12 mouse cellular contexts compared by ENCODE assay signal in genomic region chr4:46736910-46737511, GRCm38 (mm10).
DNase-seq lines count a peak whose midpoint lies in the region; ATAC-seq and TF ChIP-seq lines count a peak whose summit lies in the region.
"Had no signal": no experiment of that assay in that cellular context is flagged by ENCODE, and none has a peak within 500 bp of the region (broad histone marks: within the 10 kb centered on the region; RNA-seq: fewer than 3 reads in every experiment).

No protein-coding gene starts in this region.

- no peak for ATAC-seq in neural tube, embryonic 15.5 days (ENCODE audit: low FRiP score)
- no peak for ATAC-seq in liver, embryonic 11.5 days (replicated peaks; ENCODE audit: low FRiP score)

- H3K9me3 ChIP-seq in neural tube, embryonic 15.5 days (replicated peaks) = no peaks in the 10 kb centered on the region
- H3K9me3 ChIP-seq in liver, embryonic 11.5 days (ENCODE audit: control insufficient read depth, low read length) = no peaks in the 10 kb centered on the region
- H3K9me3 ChIP-seq: limb, embryonic 12.5 days had no signal

- no peak overlapping the region for H3K9ac ChIP-seq in neural tube, embryonic 15.5 days (replicated peaks)
- H3K9ac ChIP-seq in liver, embryonic 11.5 days (ENCODE audit: low read depth, low read length) = no peak overlapping the region
- H3K9ac ChIP-seq: limb, embryonic 12.5 days; lung, embryonic 14.5 days had no signal

- DNase-seq in right cerebral cortex, adult 18-20 months = peak; percentile 41
- DNase-seq in right cerebral cortex, postnatal 4 days = no peak
- DNase-seq in cerebellum, adult 11 months = peak; percentile 47
- no peak for DNase-seq in lung, postnatal 10 days
- DNase-seq in liver, embryonic 11.5 days (ENCODE audit: low spot score) = no peak
- DNase-seq: gastrocnemius, postnatal 14 days; kidney, adult 8-10 months; lung, embryonic 14.5 days; thymus, postnatal 36 days had no signal

- H3K4me2 ChIP-seq in neural tube, embryonic 15.5 days = no peak overlapping the region
- no peak overlapping the region for H3K4me2 ChIP-seq in liver, embryonic 11.5 days
- H3K4me2 ChIP-seq: limb, embryonic 12.5 days; lung, embryonic 14.5 days had no signal

- peaks cover 11% of the 10 kb centered on the region; the same call in 1 of the 2 replicates for H3K36me3 ChIP-seq in neural tube, embryonic 15.5 days
- no peaks in the 10 kb centered on the region for H3K36me3 ChIP-seq in liver, embryonic 11.5 days (ENCODE audit: control insufficient read depth, insufficient read depth, low read length)
- H3K36me3 ChIP-seq: limb, embryonic 12.5 days had no signal

- no peak overlapping the region for H3K4me3 ChIP-seq in cortical plate, adult 2 months (ENCODE audit: insufficient read depth, low read length)
- H3K4me3 ChIP-seq in neural tube, embryonic 15.5 days (replicated peaks) = no peak overlapping the region
- no peak overlapping the region for H3K4me3 ChIP-seq in liver, embryonic 11.5 days (ENCODE audit: low read depth, low read length)
- H3K4me3 ChIP-seq: limb, embryonic 12.5 days had no signal

- no peak for TF ChIP-seq CTCF in cortical plate, adult 2 months (IDR thresholded peaks at IDR 0.05; ENCODE audit: extremely low read depth, insufficient read depth, low read length)

- peaks cover 10% of the 10 kb centered on the region; the same call in 1 of the 2 replicates for H3K27me3 ChIP-seq in neural tube, embryonic 15.5 days (replicated peaks)
- no peaks in the 10 kb centered on the region for H3K27me3 ChIP-seq in liver, embryonic 11.5 days (replicated peaks; ENCODE audit: control insufficient read depth, insufficient read depth, low read length)

- WGBS in neural tube, embryonic 15.5 days = 34% methylated on average over 9 of the region's 9 CpGs
- WGBS in liver, embryonic 11.5 days = 37% methylated on average over 9 of the region's 9 CpGs

- 0 out of 2 replicates have a peak overlapping the region, but pooled peaks have one; percentile 4 for H3K27ac ChIP-seq in cortical plate, adult 2 months (ENCODE audit: insufficient read depth, low read length)
- 0 out of 2 replicates have a peak overlapping the region, but pooled peaks have one; percentile 37 for H3K27ac ChIP-seq in neural tube, embryonic 15.5 days (replicated peaks)
- H3K27ac ChIP-seq in liver, embryonic 11.5 days (ENCODE audit: low read depth, low read length) = no peak overlapping the region
- H3K27ac ChIP-seq: limb, embryonic 12.5 days had no signal

- TF ChIP-seq POLR2A in cortical plate, adult 2 months (IDR thresholded peaks at IDR 0.05; ENCODE audit: extremely low read depth, insufficient read depth, low read length) = no peak

- H3K4me1 ChIP-seq in cortical plate, adult 2 months (ENCODE audit: control insufficient read depth, insufficient read depth, low read length) = peaks cover 8% of the 10 kb centered on the region
- peaks cover 31% of the 10 kb centered on the region for H3K4me1 ChIP-seq in neural tube, embryonic 15.5 days
- H3K4me1 ChIP-seq in liver, embryonic 11.5 days (replicated peaks; ENCODE audit: control insufficient read depth, insufficient read depth, low read length) = no peaks in the 10 kb centered on the region
- H3K4me1 ChIP-seq: limb, embryonic 12.5 days had no signal

Comparison
In these comparisons a context has a peak if more than half of its experiments do, and no peak if none do; other contexts are left out.
1. DNase-seq: peak in right cerebral cortex, adult 18-20 months (single experiment) and cerebellum, adult 11 months (single experiment); none in right cerebral cortex, postnatal 4 days (single experiment), lung, postnatal 10 days (single experiment) and liver, embryonic 11.5 days (single experiment).